Mouse (Mus musculus) spleen, adult 2 months (tissue): ENCODE results near the gene Nags. TPM values are rescaled to one million over a fixed set of nuclear protein-coding genes. Genes with fewer than 3 reads are reported as not detected.
A peak's percentile ranks its signal among the peaks of the same experiment; 100 is the strongest.

Experiments
- DNase-seq, 2 experiments: peaks; one replicate each; pipeline versions ENCODE4 v3.0.0 to v3.0.0-alpha.2; 2012 to 2021; ENCODE audit warnings: low spot score in 2 of 2, low read depth in 1 of 2
- H3K27ac ChIP-seq: fragments of 200-500 bp; 2 replicates; pipeline ENCODE4 v1.5.1; 2012; ENCODE audit warnings: low read length, inconsistent platforms; ENCODE audit not compliant: insufficient read depth
- H3K27me3 ChIP-seq: fragments of 200-500 bp; 2 replicates; pipeline ENCODE4 v1.6.1; 2012; ENCODE audit warnings: mild to moderate bottlenecking, moderate library complexity, low read length, inconsistent platforms; ENCODE audit not compliant: control insufficient read depth, insufficient read depth
- H3K36me3 ChIP-seq: fragments of 200-500 bp; 2 replicates; pipeline ENCODE4 v1.6.1; 2012; ENCODE audit warnings: mild to moderate bottlenecking, low read length, inconsistent platforms; ENCODE audit not compliant: control insufficient read depth, insufficient read depth
- H3K4me1 ChIP-seq: fragments of 200-500 bp; 2 replicates; pipeline ENCODE4 v1.6.1; 2011; ENCODE audit warnings: inconsistent platforms; ENCODE audit not compliant: control insufficient read depth, insufficient read depth, insufficient read length
- H3K4me3 ChIP-seq: fragments of 200-500 bp; 2 replicates; pipeline ENCODE4 v1.5.1; 2011; ENCODE audit warnings: mild to moderate bottlenecking, inconsistent platforms; ENCODE audit not compliant: insufficient read depth, insufficient read length; ENCODE audit errors: extremely low read depth
- CTCF ChIP-seq: fragments of 200-500 bp; IDR thresholded peaks from 2 replicates; pipeline ENCODE4 v1.5.1; 2011; ENCODE audit warnings: mild to moderate bottlenecking, inconsistent platforms; ENCODE audit not compliant: insufficient read depth, insufficient read length, insufficient replicate concordance; ENCODE audit errors: extremely low read depth
- POLR2A ChIP-seq: fragments of 200-500 bp; IDR thresholded peaks from 2 replicates; pipeline ENCODE4 v1.6.1; 2011; ENCODE audit warnings: low read depth, low read length, inconsistent platforms
- WGBS: fragments of 180-500 bp; shearing (Covaris S2); methylation state at CpG from one replicate; pipeline ENCODE4 v1.1.7; 2018; 5-methylcytosine and 5-hydroxymethylcytosine counted together
- polyA plus RNA-seq: library from polyadenylated mRNA; depleted of rRNA; stranded (reverse); fragments of >200 nt; gene quantifications from 2 replicates; pipeline ENCODE4 v1.2.3, GENCODE M21; 2012

The Nags gene
- polyA plus RNA-seq, 1 experiment, result 0.20 TPM

DNA sequence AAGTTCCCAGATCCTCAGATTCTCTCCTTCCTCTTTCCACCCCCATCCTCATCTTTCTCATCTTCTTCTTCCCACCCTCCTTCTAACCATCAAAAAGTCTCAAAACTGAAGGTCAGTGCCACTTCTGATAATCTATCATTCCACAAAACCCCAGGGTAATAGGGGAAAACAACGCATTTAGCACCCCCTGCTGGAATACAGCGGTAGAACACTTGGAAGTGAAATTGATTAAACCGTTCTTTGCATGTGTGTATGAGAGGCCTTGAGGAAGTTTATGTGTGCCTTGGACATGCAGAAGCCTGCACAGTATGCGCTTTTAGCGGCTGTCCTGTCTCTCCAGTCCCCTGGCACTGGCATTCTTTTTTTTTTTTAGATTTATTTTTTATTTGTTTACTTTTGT lies 4.8 kb upstream of the Nags start:
- Histone ChIP-seq H3K4me3 (no peak overlapping the region), H3K27me3 (peaks cover 7% of the 10 kb centered on the region; the same call in 1 of the 2 replicates), H3K36me3 (no peaks in the 10 kb centered on the region), H3K4me1 (0 out of 2 replicates have a peak, but pooled peaks cover 2% of the 10 kb centered on the region), H3K27ac (no peak overlapping the region)
- no peak for TF ChIP-seq POLR2A
- TF ChIP-seq CTCF, result peak; percentile 9; the same call in 1 of the 2 replicates
- peak; percentile 29 to 44 for DNase-seq
- 2% methylated on average over 5 of the region's 5 CpGs for WGBS

DNA sequence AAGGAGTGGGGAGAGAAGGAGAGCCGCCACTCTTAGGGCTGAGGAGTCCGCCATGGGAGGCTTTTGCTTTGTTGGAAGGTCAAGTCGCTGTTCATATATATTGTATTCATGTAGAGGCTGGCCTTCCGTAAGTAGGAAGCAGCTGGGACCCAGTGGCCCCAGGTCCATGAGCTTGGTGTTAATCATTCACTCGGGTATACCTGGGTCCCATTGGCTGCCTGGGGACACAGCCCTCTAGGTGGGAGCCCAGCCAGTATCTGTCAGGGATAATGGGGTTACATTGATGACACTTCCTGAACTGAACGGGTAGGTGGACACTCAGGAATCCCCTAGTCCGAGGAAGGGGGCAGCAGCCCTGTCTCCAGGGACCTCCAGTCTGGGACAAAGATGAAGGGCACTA lies 3.0 kb upstream of the Nags start:
- Histone ChIP-seq H3K4me3 (no peak overlapping the region), H3K4me1 (0 out of 2 replicates have a peak, but pooled peaks cover 3% of the 10 kb centered on the region), H3K27me3 (peaks cover 15% of the 10 kb centered on the region), H3K27ac (no peak overlapping the region), H3K36me3 (no peaks in the 10 kb centered on the region)
- WGBS, result 74% methylated on average over 7 of the region's 7 CpGs
- TF ChIP-seq CTCF (no peak), POLR2A (no peak)
- no peak for DNase-seq

DNA sequence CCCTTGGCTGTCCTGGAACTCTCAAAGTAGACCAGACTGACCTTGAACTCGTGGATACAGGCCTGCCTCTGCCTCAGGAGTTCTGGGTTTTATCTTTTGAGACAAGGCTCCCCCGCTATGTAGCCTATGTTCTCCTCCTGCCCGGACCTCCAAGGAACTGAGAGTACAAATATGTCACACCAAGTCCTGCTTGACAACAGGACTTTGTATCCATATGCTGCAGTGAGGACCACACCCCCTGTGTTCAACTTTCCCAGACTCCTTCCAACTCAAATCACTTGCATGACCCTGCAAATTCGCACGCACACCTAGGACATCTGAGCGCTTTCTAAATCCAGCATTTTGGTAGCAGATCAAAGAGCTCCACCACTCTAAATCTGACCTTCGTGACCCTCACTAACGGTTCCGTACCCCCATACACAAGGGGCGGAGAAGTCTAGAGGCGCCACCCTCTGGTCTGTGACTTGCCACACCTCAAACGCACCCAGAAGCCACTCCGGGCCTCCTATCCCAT lies 299 bp upstream of the Nags start:
- no peaks in the 10 kb centered on the region for H3K36me3 ChIP-seq
- DNase-seq, result no peak
- peaks cover 18% of the 10 kb centered on the region for H3K27me3 ChIP-seq
- H3K4me3 ChIP-seq, result no peak overlapping the region
- no peak overlapping the region for H3K27ac ChIP-seq
- 0 out of 2 replicates have a peak, but pooled peaks cover 3% of the 10 kb centered on the region for H3K4me1 ChIP-seq
- WGBS, result 35% methylated on average over 13 of the region's 13 CpGs
- no peak for TF ChIP-seq POLR2A
- TF ChIP-seq CTCF, result no peak

- H3K4me3 ChIP-seq, result no peak overlapping the region
- DNase-seq, result no peak
- no peak for TF ChIP-seq CTCF
- TF ChIP-seq POLR2A, result no peak
- H3K4me1 ChIP-seq, result 0 out of 2 replicates have a peak, but pooled peaks cover 3% of the 10 kb centered on the region
- H3K27me3 ChIP-seq, result peaks cover 18% of the 10 kb centered on the region
- 14% methylated on average over 16 of the region's 16 CpGs for WGBS
- no peak overlapping the region for H3K27ac ChIP-seq
- no peaks in the 10 kb centered on the region for H3K36me3 ChIP-seq
Observed at GRCm38 (mm10) chr11:102146005-102146404, 692 bp downstream of the Nags start.

GRCm38 (mm10) chr11:102146531-102146930 lies 1.2 kb downstream of the Nags start:
- no peak for TF ChIP-seq CTCF
- TF ChIP-seq POLR2A, result no peak
- no peak for DNase-seq
- Histone ChIP-seq H3K36me3 (no peaks in the 10 kb centered on the region), H3K27me3 (peaks cover 18% of the 10 kb centered on the region), H3K27ac (no peak overlapping the region), H3K4me3 (no peak overlapping the region), H3K4me1 (0 out of 2 replicates have a peak, but pooled peaks cover 3% of the 10 kb centered on the region)
- 18% methylated on average over 17 of the region's 17 CpGs for WGBS

- no peak for DNase-seq
- Histone ChIP-seq H3K27ac (no peak overlapping the region), H3K27me3 (peaks cover 18% of the 10 kb centered on the region), H3K36me3 (no peaks in the 10 kb centered on the region), H3K4me1 (0 out of 2 replicates have a peak, but pooled peaks cover 3% of the 10 kb centered on the region), H3K4me3 (no peak overlapping the region)
- WGBS, result 19% methylated on average over 34 of the region's 34 CpGs
- TF ChIP-seq CTCF, result no peak
- no peak for TF ChIP-seq POLR2A
Observed at GRCm38 (mm10) chr11:102147213-102147989, 2.1 kb downstream of the Nags start.
